Mouse (Mus musculus) small intestine, adult 2 months (tissue): Measurements from ENCODE around the gene Tex14. TPM values are rescaled to one million over a fixed set of nuclear protein-coding genes. Genes with fewer than 3 reads are reported as not detected.
A peak's percentile ranks its signal among the peaks of the same experiment; 100 is the strongest.

Experiments used
- H3K27ac ChIP-seq: fragments of 200-500 bp; 2 replicates; pipeline ENCODE4 v1.5.1; 2012; ENCODE audit warnings: low read depth, low read length, control low read depth, inconsistent platforms; ENCODE audit not compliant: insufficient read depth
- H3K27me3 ChIP-seq: fragments of 200-500 bp; 2 replicates; pipeline ENCODE4 v1.6.1; 2012; ENCODE audit warnings: mild to moderate bottlenecking, moderate library complexity, low read length, inconsistent platforms; ENCODE audit not compliant: control insufficient read depth, insufficient read depth
- H3K36me3 ChIP-seq: fragments of 200-500 bp; 2 replicates; pipeline ENCODE4 v1.6.1; 2012; ENCODE audit warnings: mild to moderate bottlenecking, low read length, control low read depth, inconsistent platforms; ENCODE audit not compliant: control insufficient read depth, insufficient read depth
- H3K4me1 ChIP-seq: fragments of 200-500 bp; 2 replicates; pipeline ENCODE4 v1.6.1; 2012; ENCODE audit warnings: low read length, inconsistent platforms, mixed read lengths; ENCODE audit not compliant: control insufficient read depth, insufficient read depth, insufficient read length
- H3K4me3 ChIP-seq: fragments of 200-500 bp; 2 replicates; pipeline ENCODE4 v1.5.1; 2012; ENCODE audit warnings: low read depth, mild to moderate bottlenecking, control low read depth, inconsistent platforms, low read length, moderate library complexity
- CTCF ChIP-seq: fragments of 200-500 bp; IDR thresholded peaks from 2 replicates; pipeline ENCODE4 v1.5.1; 2012; ENCODE audit warnings: low read depth, mild to moderate bottlenecking, control low read depth, inconsistent platforms, low read length, moderate library complexity, mixed read lengths; ENCODE audit not compliant: insufficient replicate concordance, insufficient read length; ENCODE audit errors: extremely low read depth
- POLR2A ChIP-seq: fragments of 200-500 bp; IDR thresholded peaks from 2 replicates; pipeline ENCODE4 v1.6.1; 2012; ENCODE audit warnings: low read depth, mild to moderate bottlenecking, control low read depth, inconsistent platforms, low read length, moderate library complexity
- WGBS: fragments of 180-500 bp; shearing (Covaris S2); methylation state at CpG from one replicate; pipeline ENCODE4 v1.1.7; 2018; 5-methylcytosine and 5-hydroxymethylcytosine counted together
- polyA plus RNA-seq: library from polyadenylated mRNA; depleted of rRNA; stranded (reverse); fragments of >200 nt; gene quantifications from 2 replicates; pipeline ENCODE4 v1.2.3, GENCODE M21; 2012

The Tex14 gene
- polyA plus RNA-seq, 1 experiment: 0.19 TPM

- H3K36me3 ChIP-seq: peaks cover 2% of the 10 kb centered on the region
- H3K4me3 ChIP-seq: peak within 1 kb of the TSS; percentile 70
- peaks cover 2% of the 10 kb centered on the region; the same call in 1 of the 2 replicates for H3K4me1 ChIP-seq
- H3K27me3 ChIP-seq: no peaks in the 10 kb centered on the region
- WGBS: 1% methylated on average over 61 of the region's 61 CpGs
- TF ChIP-seq POLR2A (peak; percentile 96), CTCF (no peak)
- peak within 1 kb of the TSS; percentile 92 for H3K27ac ChIP-seq
Observed at GRCm38 (mm10) chr11:87591526-87592353, 186.9 kb downstream of the Tex14 start, which contains the start of gene Mtmr4. Mtmr4 (plus strand) TSS chr11:87592162.

- TF ChIP-seq POLR2A (no peak; the same call in 1 of the 2 replicates), CTCF (no peak; the same call in 1 of the 2 replicates)
- Histone ChIP-seq H3K36me3 (peaks cover 6% of the 10 kb centered on the region), H3K4me1 (peaks cover 2% of the 10 kb centered on the region; the same call in 1 of the 2 replicates), H3K27ac (peak overlapping the region; percentile 92), H3K27me3 (no peaks in the 10 kb centered on the region), H3K4me3 (peak overlapping the region; percentile 70)
- WGBS: 0% methylated on average over 15 of the region's 15 CpGs
Observed at GRCm38 (mm10) chr11:87592354-87592695, 187.5 kb downstream of the Tex14 start.

GRCm38 (mm10) chr11:87592713-87593598 is 188.1 kb downstream of the Tex14 start:
- Histone ChIP-seq H3K4me1 (peaks cover 2% of the 10 kb centered on the region; the same call in 1 of the 2 replicates), H3K27ac (peak overlapping the region; percentile 92), H3K4me3 (peak overlapping the region; percentile 70), H3K36me3 (peaks cover 12% of the 10 kb centered on the region), H3K27me3 (no peaks in the 10 kb centered on the region)
- TF ChIP-seq POLR2A (peak; percentile 61; the same call in 1 of the 2 replicates), CTCF (no peak)
- WGBS: 14% methylated on average over 13 of the region's 13 CpGs

GRCm38 (mm10) chr11:87595327-87595841 is 190.5 kb downstream of the Tex14 start:
- Histone ChIP-seq H3K4me3 (peak overlapping the region; percentile 79), H3K27ac (peak overlapping the region; percentile 92), H3K4me1 (peaks cover 15% of the 10 kb centered on the region), H3K27me3 (no peaks in the 10 kb centered on the region), H3K36me3 (peaks cover 34% of the 10 kb centered on the region)
- 0 out of 2 replicates have a peak, but pooled peaks have one; percentile 30 for TF ChIP-seq POLR2A
- no peak for TF ChIP-seq CTCF
- WGBS: 1% methylated on average over 35 of the region's 37 CpGs

GRCm38 (mm10) chr11:87595976-87596375 is 191.1 kb downstream of the Tex14 start:
- Histone ChIP-seq H3K4me1 (peaks cover 15% of the 10 kb centered on the region), H3K27me3 (no peaks in the 10 kb centered on the region), H3K27ac (peak overlapping the region; percentile 13; the same call in 1 of the 2 replicates), H3K4me3 (peak overlapping the region; percentile 79), H3K36me3 (peaks cover 40% of the 10 kb centered on the region)
- TF ChIP-seq CTCF (no peak), POLR2A (no peak)
- 32% methylated on average over 7 of the region's 7 CpGs for WGBS

GRCm38 (mm10) chr11:87596492-87596891 is 191.6 kb downstream of the Tex14 start:
- H3K4me1 ChIP-seq: peaks cover 15% of the 10 kb centered on the region
- 66% methylated on average over 2 of the region's 2 CpGs for WGBS
- H3K27ac ChIP-seq: no peak overlapping the region
- TF ChIP-seq CTCF (no peak), POLR2A (no peak)
- H3K4me3 ChIP-seq: peak overlapping the region; percentile 79; the same call in 1 of the 2 replicates
- peaks cover 44% of the 10 kb centered on the region for H3K36me3 ChIP-seq
- no peaks in the 10 kb centered on the region for H3K27me3 ChIP-seq
